Mouse (Mus musculus) heart, postnatal 36 days (tissue): ENCODE data around the gene Vgf. TPM values are rescaled to one million over a fixed set of nuclear protein-coding genes. Genes with fewer than 3 reads are reported as not detected.

Experiments used
- DNase-seq, 2 experiments: peaks; one replicate each; pipeline ENCODE4 v3.0.0; 2021 to 2022
- intact Hi-C: fragments of 180-260 bp; cut with DNase I; formaldehyde crosslinking; loops from one replicate; pipeline ENCODE4 v1.15.1; 2025
- total RNA-seq, 2 experiments: library from RNA; stranded (reverse); gene quantifications; 2 replicates each; pipeline ENCODE4 v1.2.3; 2021

The Vgf gene
- total RNA-seq, 2 experiments from 2014 or later = 0.11 TPM; not detected in 1

GRCm38 (mm10) chr5:137029643-137030415 is 3.6 kb downstream of the Vgf start:
- intact Hi-C loops = loop anchor here (5.0 kb wide), 1 partner anchor 257 kb away; the partner anchor contains the start of gene Ache
- peak; percentile 94 to 95 for DNase-seq

DNA sequence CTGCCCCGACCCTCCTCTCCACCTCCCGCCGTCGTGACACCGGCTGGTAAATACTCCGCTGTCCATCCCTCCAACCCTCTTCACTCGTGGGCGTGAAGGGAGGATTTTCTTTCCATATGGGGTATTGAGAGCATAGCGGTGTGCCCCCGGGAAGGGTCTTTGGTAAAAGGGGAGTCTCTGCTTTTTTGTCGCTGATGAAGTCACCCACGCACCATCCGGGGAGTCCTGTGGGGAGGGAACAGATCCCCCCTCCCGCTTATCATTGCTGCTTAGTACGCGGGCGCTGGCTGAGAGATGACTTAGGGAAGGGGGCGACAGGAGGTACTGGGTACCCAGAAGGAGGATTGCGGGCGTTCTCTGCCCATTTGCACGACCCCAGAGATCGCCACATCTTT is 4.2 kb downstream of the Vgf start:
- intact Hi-C loops = loop anchor here (5.0 kb wide), 1 partner anchor 257 kb away; the partner anchor contains the start of gene Ache

GRCm38 (mm10) chr5:137031076-137032032 is 5.2 kb downstream of the Vgf start:
- intact Hi-C loops = loop anchor here (5.0 kb wide), 1 partner anchor 256 kb away; the partner anchor contains the start of gene Ache
- DNase-seq = peak; percentile 18 to 24

More for the DNA sequence above, 4.2 kb downstream of the Vgf start:
- DNase-seq = no peak

GRCm38 (mm10) chr5:137032033-137032421 is 5.8 kb downstream of the Vgf start:
- intact Hi-C loops = loop anchor here (5.0 kb wide), 1 partner anchor 255 kb away; the partner anchor contains the start of gene Ache
- DNase-seq = peak in 1 of 2 experiments; percentile 21

GRCm38 (mm10) chr5:137032641-137033074 is 6.5 kb downstream of the Vgf start:
- peak; percentile 83 to 84 for DNase-seq
- intact Hi-C loops = loop anchor here (5.0 kb wide), 1 partner anchor 255 kb away; the partner anchor contains the start of gene Ache

GRCm38 (mm10) chr5:137036211-137036610 is 10.0 kb downstream of the Vgf start:
- no peak for DNase-seq
- intact Hi-C loops = no loop called here

DNA sequence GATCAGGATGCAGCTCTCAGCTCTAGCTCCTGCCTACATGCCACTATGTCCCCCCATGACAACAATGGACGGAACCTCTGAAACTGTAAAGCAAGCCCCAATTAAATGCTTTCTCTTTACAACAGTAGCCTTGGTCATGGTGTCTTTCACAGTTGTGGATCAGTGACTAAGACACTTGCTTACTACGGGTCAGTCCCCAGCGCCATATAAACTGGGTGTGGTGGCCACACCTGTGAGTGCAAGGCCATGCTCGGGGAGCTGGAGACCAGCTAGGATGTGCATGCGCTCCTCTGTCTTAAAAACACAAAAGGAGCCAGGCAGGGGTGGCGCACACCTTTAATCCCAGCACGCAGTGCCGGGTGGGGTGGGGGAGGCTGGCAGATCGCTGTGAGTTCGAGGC is 13.3 kb downstream of the Vgf start:
- DNase-seq = no peak
- intact Hi-C loops = no loop called here

- DNase-seq = no peak
- intact Hi-C loops = no loop called here
Observed at GRCm38 (mm10) chr5:137041442-137041841, 15.2 kb downstream of the Vgf start.

GRCm38 (mm10) chr5:137043997-137044396 is 17.8 kb downstream of the Vgf start:
- intact Hi-C loops = no loop called here
- no peak for DNase-seq

GRCm38 (mm10) chr5:137045402-137046323 is 19.5 kb downstream of the Vgf start, which contains the start of gene Ap1s1:
TSS of gene Ap1s1 (minus strand) at chr5:137046135.
- intact Hi-C loops = no loop called here
- peak; percentile 95 to 96 for DNase-seq

DNA sequence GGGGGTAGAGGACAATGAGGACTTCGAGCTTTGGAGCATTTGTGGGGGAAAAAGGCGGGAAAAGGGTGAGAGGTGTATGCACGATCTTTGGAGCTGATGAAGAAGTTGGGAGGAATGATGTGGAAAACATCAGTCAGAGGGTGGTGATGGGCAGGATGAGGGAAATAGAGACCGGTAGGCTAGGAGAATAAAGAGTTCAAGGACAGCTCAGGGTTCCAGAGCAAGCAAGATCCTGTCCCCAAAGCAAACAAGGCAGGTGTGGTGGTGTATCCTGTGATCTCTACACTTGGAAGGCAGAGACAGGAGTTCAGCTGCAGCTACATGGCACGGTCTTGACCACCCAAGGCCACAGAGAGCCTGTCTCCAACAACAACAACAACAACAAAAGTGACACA is 20.1 kb downstream of the Vgf start:
- intact Hi-C loops = no loop called here
- DNase-seq = no peak

DNA sequence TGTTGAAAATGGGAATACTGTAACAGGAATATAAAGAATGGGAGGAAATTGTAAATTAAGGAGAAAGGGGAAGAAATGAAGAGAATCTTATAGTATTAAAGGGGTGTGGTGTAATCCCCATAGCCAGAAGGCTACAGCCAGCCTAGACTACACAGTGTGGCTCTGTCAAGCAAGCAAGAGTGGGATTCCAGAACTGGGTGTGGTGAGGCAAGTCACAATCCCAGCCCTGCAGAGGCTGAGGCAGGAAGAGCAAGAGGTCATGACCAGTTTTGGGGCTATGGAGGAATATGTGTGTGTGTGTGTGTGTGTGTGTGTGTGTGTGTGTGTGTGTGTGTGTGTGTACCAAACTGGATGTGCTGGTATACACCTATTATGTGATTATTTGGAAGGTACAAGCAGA is 20.8 kb downstream of the Vgf start:
- intact Hi-C loops = no loop called here

GRCm38 (mm10) chr5:137051125-137051524 is 24.9 kb downstream of the Vgf start:
- intact Hi-C loops = no loop called here
- no peak for DNase-seq

More for the DNA sequence above, 20.8 kb downstream of the Vgf start:
- DNase-seq = no peak

- DNase-seq = no peak
- intact Hi-C loops = no loop called here
Observed at GRCm38 (mm10) chr5:137051914-137052505, 25.8 kb downstream of the Vgf start.

DNA sequence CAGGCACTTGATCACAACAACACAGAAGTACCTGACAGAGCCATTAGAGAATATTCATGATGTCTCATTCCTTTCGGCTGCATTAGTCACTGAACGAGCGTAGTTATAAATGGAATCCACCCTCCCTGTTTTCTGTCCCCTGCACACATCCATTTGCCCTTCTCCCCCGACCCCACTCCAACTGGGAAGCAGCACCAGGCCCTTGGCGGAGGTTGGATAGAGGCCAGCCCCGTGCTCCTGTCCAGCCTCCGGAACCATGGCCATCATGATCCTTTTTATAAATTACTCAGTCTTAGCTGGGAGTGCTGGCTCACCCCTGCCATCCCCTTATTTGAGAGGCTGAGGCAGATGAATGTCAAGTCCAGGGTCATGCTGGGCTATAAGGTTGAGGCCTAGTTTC is 28.1 kb downstream of the Vgf start:
- intact Hi-C loops = no loop called here

DNA sequence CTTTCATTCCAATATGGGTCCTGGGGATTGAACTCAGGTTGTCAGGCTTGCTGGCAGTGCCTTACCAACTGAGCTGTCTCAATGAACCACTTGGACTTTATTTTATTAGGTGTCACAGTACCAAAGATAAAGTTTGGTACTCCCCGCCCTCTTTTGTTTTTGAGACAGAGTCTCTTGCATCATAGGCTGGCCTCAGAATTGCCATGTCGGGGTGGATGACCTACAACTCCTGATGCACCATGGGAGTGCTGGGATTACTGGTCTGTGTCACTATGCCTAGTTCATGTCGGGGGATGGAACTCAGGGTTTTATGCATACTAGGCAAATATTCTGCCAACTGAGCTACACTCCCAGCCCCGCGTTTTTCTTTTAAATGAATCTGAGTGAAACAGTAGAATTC is 28.7 kb downstream of the Vgf start:
- DNase-seq = no peak
- intact Hi-C loops = no loop called here

More for the DNA sequence above, 28.1 kb downstream of the Vgf start:
- DNase-seq = no peak

GRCm38 (mm10) chr5:137061809-137062481 is 35.8 kb downstream of the Vgf start:
- peak; percentile 71 to 75 for DNase-seq
- intact Hi-C loops = loop anchor here (1.0 kb wide), 1 partner anchor 45 kb away; no protein-coding TSS in a partner anchor

- DNase-seq = no peak
- intact Hi-C loops = loop anchor here (1.0 kb wide), 1 partner anchor 45 kb away; no protein-coding TSS in a partner anchor
Observed at GRCm38 (mm10) chr5:137062601-137063000, 36.4 kb downstream of the Vgf start.

DNA sequence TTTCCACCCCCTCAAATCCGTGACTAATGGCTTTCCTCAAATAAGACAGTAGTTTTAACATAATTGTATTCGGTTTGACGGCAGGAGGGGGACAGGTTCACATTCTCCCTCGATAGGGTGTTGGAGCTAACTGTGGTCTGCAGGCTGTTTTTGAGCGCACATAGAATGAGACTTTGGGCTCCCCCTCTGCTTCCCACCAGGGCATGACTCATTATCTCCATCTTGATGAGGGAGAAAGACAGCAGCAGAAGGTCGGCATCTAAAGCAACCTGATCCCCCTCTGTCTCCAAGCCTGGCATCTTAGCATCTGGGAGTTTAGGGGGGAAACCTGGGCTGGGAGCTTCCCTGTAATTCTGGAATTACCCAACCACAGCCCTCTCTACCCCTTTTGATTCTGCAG is 39.3 kb downstream of the Vgf start:
- DNase-seq = no peak
- intact Hi-C loops = no loop called here
